Mouse (Mus musculus) limb, embryonic 14.5 days (tissue): Measurements from ENCODE around the gene Ctsz. TPM values are rescaled to one million over a fixed set of nuclear protein-coding genes. Genes with fewer than 3 reads are reported as not detected.
A peak's percentile ranks its signal among the peaks of the same experiment; 100 is the strongest.

Source experiments
- ATAC-seq: fragments of 200-750 bp; cut with Nextera tagmentation; 2 replicates; pipeline ENCODE4 v1.8.0; 2017; ENCODE audit warnings: low read depth, moderate number of reproducible peaks, moderate TSS enrichment; ENCODE audit not compliant: low FRiP score
- DNase-seq: peaks from one replicate; pipeline ENCODE4 v3.0.0-alpha.2; 2015; ENCODE audit warnings: low spot score
- H3K27ac ChIP-seq: fragments of 300-500 bp; sonication (generic); replicated peaks from 2 replicates; pipeline ENCODE4 v1.5.1; 2014; ENCODE audit warnings: low read depth, mild to moderate bottlenecking, low read length, moderate library complexity, mixed read lengths
- H3K27me3 ChIP-seq: fragments of 300-500 bp; sonication (generic); 2 replicates; pipeline ENCODE4 v1.6.1; 2014; ENCODE audit warnings: low read length, mixed read lengths; ENCODE audit not compliant: control insufficient read depth, insufficient read depth
- H3K36me3 ChIP-seq: fragments of 300-500 bp; sonication (generic); 2 replicates; pipeline ENCODE4 v1.6.1; 2014; ENCODE audit warnings: mild to moderate bottlenecking, low read length, moderate library complexity, mixed read lengths; ENCODE audit not compliant: control insufficient read depth, insufficient read depth
- H3K4me1 ChIP-seq: fragments of 300-500 bp; sonication (generic); 2 replicates; pipeline ENCODE4 v1.6.1; 2014; ENCODE audit warnings: antibody characterized with exemption, low read length, mixed read lengths; ENCODE audit not compliant: control insufficient read depth, insufficient read depth
- H3K4me2 ChIP-seq: fragments of 300-500 bp; sonication (generic); replicated peaks from 2 replicates; pipeline ENCODE4 v1.6.1; 2014; ENCODE audit warnings: low read depth, mild to moderate bottlenecking, low read length, moderate library complexity; ENCODE audit not compliant: severe bottlenecking
- H3K4me3 ChIP-seq: fragments of 300-500 bp; sonication (generic); replicated peaks from 2 replicates; pipeline ENCODE4 v1.5.1; 2014; ENCODE audit warnings: low read length
- H3K9ac ChIP-seq: fragments of 300-500 bp; sonication (generic); 2 replicates; pipeline ENCODE4 v1.6.1; 2014; ENCODE audit warnings: mild to moderate bottlenecking, low read depth, low read length, moderate library complexity; ENCODE audit not compliant: severe bottlenecking
- H3K9me3 ChIP-seq: fragments of 300-500 bp; sonication (generic); 2 replicates; pipeline ENCODE4 v1.6.1; 2016; ENCODE audit warnings: low read length; ENCODE audit not compliant: control insufficient read depth
- POLR2A ChIP-seq: fragments of 200-500 bp; IDR thresholded peaks from 2 replicates; pipeline ENCODE4 v1.8.0; 2012; ENCODE audit warnings: inconsistent platforms, mild to moderate bottlenecking, moderate library complexity, borderline replicate concordance; ENCODE audit not compliant: insufficient read depth, insufficient read length; ENCODE audit errors: extremely low read depth
- WGBS: fragments of 180-500 bp; shearing (Covaris S2); extraction: QIAGEN DNeasy Blood & Tissue Kit; methylation state at CpG from one replicate; pipeline ENCODE4 v1.1.7; 2014; 5-methylcytosine and 5-hydroxymethylcytosine counted together
- polyA plus RNA-seq, 2 experiments: library from polyadenylated mRNA; depleted of rRNA in 1 of 2; stranded (reverse) in 1 of 2; unstranded in 1 of 2; fragments of >200 nt; fragmentation: Nextera tagmentation in 1 of 2; extraction: Ambion mirVana in 1 of 2; gene quantifications; 2 replicates each; pipeline versions ENCODE4 v1.2.1 to v1.2.3; 2012 to 2014

The Ctsz gene
- polyA plus RNA-seq, 2 experiments = 201 to 221 TPM

DNA sequence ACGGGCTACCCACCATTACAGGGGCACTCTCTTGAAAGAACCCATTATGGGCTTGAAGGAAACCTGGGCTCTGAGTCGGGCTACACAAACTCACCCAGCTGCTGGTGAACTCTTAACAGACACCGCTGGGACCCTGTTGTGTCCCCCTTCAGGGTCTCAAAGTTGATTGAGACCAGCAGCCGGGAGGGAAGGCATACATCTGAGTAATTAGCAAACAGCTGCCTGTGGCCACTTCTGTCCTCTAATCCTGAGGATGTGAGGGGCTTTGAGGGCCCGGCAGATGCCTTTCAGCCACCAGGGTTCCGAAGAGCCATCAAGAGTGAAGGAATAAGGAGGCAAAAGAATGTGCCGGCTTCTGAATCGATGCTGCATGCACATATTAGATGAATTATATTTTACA, 8.1 kb upstream of the Ctsz start:
- peaks cover 8% of the 10 kb centered on the region for H3K4me1 ChIP-seq
- no peak overlapping the region for H3K9ac ChIP-seq
- no peaks in the 10 kb centered on the region for H3K27me3 ChIP-seq
- DNase-seq (no peak), ATAC-seq (peak; percentile 47)
- no peak overlapping the region for H3K4me2 ChIP-seq
- no peaks in the 10 kb centered on the region for H3K36me3 ChIP-seq
- TF ChIP-seq POLR2A = no peak
- 47% methylated on average over 8 of the region's 8 CpGs for WGBS
- no peaks in the 10 kb centered on the region for H3K9me3 ChIP-seq
- H3K27ac ChIP-seq = no peak overlapping the region
- no peak overlapping the region for H3K4me3 ChIP-seq

DNA sequence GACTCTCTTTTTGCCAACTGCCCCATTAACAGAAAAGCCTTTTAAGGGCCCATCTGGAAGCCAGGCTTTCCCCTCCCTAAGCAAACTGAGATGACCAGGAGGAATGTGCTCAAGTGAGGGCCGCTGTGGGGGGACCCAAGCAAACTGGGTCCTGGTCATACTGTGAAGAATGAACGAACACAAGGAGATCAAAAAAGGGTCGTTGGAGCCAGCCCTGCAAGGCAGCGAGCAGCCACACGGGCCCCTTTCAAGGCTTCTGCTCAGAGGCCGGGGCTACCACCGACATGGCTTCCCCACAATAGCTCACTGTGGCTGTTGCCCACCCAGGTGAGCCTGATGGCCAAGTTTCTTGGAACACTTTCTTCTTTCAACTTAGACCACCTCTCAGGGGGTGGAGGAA, 7.7 kb upstream of the Ctsz start:
- ATAC-seq = peak; percentile 42
- TF ChIP-seq POLR2A = no peak
- H3K9me3 ChIP-seq = no peaks in the 10 kb centered on the region
- H3K27me3 ChIP-seq = no peaks in the 10 kb centered on the region
- no peak for DNase-seq
- H3K9ac ChIP-seq = no peak overlapping the region
- 41% methylated on average over 7 of the region's 7 CpGs for WGBS
- no peaks in the 10 kb centered on the region for H3K36me3 ChIP-seq
- no peak overlapping the region for H3K4me3 ChIP-seq
- no peak overlapping the region for H3K4me2 ChIP-seq
- H3K27ac ChIP-seq = no peak overlapping the region
- H3K4me1 ChIP-seq = peaks cover 8% of the 10 kb centered on the region

- no peak for DNase-seq
- no peak overlapping the region for H3K27ac ChIP-seq
- H3K36me3 ChIP-seq = no peaks in the 10 kb centered on the region
- H3K27me3 ChIP-seq = no peaks in the 10 kb centered on the region
- WGBS = 78% methylated on average over 6 of the region's 6 CpGs
- H3K4me1 ChIP-seq = peaks cover 8% of the 10 kb centered on the region
- H3K9me3 ChIP-seq = no peaks in the 10 kb centered on the region
- H3K4me2 ChIP-seq = no peak overlapping the region
- no peak overlapping the region for H3K9ac ChIP-seq
- TF ChIP-seq POLR2A = no peak
- ATAC-seq = no peak
- H3K4me3 ChIP-seq = no peak overlapping the region
Measured at GRCm38 (mm10) chr2:174445018-174445417, 6.2 kb upstream of the Ctsz start.

DNA sequence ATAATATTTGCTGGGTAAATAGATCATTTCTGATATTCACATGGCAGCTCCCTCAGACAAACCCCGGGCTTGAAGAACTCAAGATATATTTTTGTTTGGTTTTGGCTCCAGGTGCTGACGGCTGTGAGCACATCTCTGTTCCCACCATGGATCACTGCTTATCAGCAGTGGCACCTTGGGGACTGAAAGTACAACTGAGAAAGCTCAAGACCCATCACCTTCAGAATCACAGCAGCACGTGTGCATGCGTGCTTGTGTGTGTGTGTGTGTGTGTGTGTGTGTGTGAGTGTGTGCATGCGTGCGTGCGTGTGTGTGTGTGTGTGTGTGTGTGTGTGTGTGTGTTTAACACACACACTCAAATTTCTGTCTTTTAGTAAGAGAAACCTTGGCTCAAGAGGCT, 5.5 kb upstream of the Ctsz start:
- ATAC-seq (no peak), DNase-seq (no peak)
- Histone ChIP-seq H3K9ac (no peak overlapping the region), H3K36me3 (no peaks in the 10 kb centered on the region), H3K9me3 (no peaks in the 10 kb centered on the region), H3K4me1 (peaks cover 8% of the 10 kb centered on the region), H3K27me3 (no peaks in the 10 kb centered on the region), H3K4me2 (no peak overlapping the region), H3K4me3 (no peak overlapping the region), H3K27ac (no peak overlapping the region)
- WGBS = 98% methylated on average over 7 of the region's 7 CpGs
- TF ChIP-seq POLR2A = no peak

DNA sequence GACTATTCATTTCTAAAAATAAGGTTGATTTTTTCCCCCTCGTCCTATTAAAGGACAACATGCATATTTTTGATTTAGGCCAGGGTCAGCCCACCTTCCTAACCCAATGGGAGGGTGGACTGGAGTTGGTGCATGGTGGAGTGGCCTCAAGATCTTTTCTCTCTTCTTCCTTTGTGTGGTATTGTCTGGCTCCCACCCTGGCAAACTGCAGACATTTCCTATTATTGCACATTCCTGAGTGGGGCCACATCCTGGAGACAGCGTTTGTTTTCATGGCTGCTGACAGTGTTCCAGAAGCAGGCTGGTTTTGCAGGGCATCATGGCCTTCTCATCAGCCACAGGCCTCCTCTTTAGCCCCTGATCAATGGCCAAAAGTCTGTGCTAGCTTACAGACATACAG, 4.2 kb upstream of the Ctsz start:
- Histone ChIP-seq H3K4me2 (no peak overlapping the region), H3K4me3 (no peak overlapping the region), H3K27me3 (no peaks in the 10 kb centered on the region), H3K9me3 (no peaks in the 10 kb centered on the region), H3K27ac (no peak overlapping the region), H3K9ac (no peak overlapping the region), H3K4me1 (peaks cover 19% of the 10 kb centered on the region), H3K36me3 (no peaks in the 10 kb centered on the region)
- DNase-seq = no peak
- TF ChIP-seq POLR2A = no peak
- 40% methylated on average over 2 of the region's 2 CpGs for WGBS
- no peak for ATAC-seq

- Histone ChIP-seq H3K4me1 (peaks cover 23% of the 10 kb centered on the region), H3K4me2 (no peak overlapping the region), H3K36me3 (no peaks in the 10 kb centered on the region), H3K27ac (0 out of 2 replicates have a peak overlapping the region, but pooled peaks have one; percentile 13), H3K4me3 (no peak overlapping the region), H3K9me3 (no peaks in the 10 kb centered on the region), H3K27me3 (no peaks in the 10 kb centered on the region), H3K9ac (no peak overlapping the region)
- ATAC-seq (no peak), DNase-seq (no peak)
- no peak for TF ChIP-seq POLR2A
- WGBS = 55% methylated on average over 9 of the region's 9 CpGs
Measured at GRCm38 (mm10) chr2:174442460-174442859, 3.6 kb upstream of the Ctsz start.
